Mouse (Mus musculus) gastrocnemius, postnatal 25 days (tissue): ENCODE data around the gene Eapp. TPM values are rescaled to one million over a fixed set of nuclear protein-coding genes. Genes with fewer than 3 reads are reported as not detected.
"Not testable (repeated sequence)": the region's sequence is repeated elsewhere in the genome, so short reads cannot be mapped to it uniquely, and the experiment has no call there.

Experiments used
- DNase-seq: peaks from one replicate; pipeline ENCODE4 v3.0.0; 2022
- total RNA-seq, 2 experiments: library from RNA; stranded (reverse); gene quantifications; 1 replicate in 1 of 2; 2 replicates in 1 of 2; pipeline ENCODE4 v1.2.3; 2021

The Eapp gene
- total RNA-seq, 2 experiments from 2014 or later: 16.3 to 18.7 TPM

DNA sequence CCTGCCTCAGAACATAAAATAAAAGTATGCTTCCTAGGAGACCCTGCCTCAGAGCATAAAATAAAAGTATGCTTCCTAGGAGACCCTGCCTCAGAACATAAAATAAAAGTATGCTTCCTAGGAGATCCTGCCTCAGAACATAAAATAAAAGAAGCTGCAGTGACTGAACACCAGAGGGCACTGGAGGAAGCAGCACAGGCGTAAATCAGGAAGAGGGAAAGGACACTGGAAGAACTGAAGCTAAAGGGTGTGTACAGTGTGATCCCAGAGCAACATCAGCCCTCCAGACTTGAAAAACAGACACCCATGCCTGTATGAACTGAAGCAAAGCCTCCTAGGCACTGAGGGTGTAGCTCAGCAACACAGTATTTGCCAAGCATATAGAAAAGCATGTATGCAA, 12.5 kb downstream of the Eapp start:
- no peak for DNase-seq

- no peak for DNase-seq
Measured at GRCm38 (mm10) chr12:54676709-54677108, 19.0 kb downstream of the Eapp start.

DNA sequence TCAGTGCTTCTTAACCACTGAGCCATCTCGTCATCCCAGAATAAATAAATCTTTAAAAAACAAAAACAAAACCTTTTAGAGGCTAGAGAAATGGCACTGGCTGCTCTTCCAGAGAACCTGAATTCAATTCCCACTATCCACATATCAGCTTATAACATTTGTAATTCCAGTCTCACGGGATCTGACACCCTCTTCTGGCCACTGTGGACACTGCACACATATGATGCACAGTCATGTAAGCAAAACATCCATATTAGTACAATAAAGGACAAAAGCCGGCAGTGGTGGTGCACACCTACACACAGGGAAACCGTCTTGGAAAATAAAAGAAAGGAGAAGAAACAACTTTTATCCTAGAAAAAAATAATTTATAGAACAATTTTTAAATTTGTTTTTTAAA, 20.3 kb downstream of the Eapp start:
- DNase-seq: no peak

GRCm38 (mm10) chr12:54671262-54671661, 24.4 kb downstream of the Eapp start:
- DNase-seq: no peak

DNA sequence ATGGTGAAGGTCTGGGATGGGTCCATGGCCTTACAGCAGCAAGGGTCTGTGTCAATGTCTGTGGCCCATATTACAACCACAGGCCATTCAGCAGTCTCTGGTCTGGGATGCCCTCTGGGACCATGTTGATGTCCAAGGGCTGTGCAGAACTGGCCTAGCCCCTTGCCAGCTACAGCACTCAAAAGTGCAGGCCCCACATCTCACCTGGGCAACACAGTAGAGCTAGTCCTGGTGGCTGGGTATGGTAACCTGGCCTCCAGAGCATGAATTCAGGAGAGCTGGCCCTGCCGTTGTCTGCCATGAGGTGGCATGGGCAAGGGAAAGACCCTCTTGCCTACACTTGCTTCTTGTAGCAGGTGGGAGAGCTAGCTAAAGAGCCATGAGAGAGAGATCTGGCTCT, 27.6 kb downstream of the Eapp start:
- no peak for DNase-seq

DNA sequence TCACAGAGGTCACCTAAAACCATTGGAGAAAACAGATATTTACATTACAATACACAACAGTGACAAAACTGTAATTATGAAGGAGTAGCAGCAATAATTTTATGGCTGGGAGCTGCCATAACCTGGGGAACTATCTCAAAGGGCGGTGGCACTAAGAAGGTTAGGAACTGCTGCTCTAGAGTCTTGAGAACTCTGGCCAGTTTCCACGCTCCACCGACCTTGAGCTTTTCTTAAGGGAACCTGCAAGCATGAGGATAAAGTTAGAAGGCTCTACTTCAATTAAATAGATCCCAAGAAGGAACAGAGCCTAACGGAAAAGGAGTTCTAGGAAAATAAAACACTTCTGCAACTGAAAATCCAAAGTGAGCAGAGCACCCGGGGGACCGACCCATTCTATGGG, 30.2 kb downstream of the Eapp start:
- no peak for DNase-seq

- not testable (repeated sequence) for DNase-seq
Measured at GRCm38 (mm10) chr12:54661470-54661869, 34.2 kb downstream of the Eapp start.

DNA sequence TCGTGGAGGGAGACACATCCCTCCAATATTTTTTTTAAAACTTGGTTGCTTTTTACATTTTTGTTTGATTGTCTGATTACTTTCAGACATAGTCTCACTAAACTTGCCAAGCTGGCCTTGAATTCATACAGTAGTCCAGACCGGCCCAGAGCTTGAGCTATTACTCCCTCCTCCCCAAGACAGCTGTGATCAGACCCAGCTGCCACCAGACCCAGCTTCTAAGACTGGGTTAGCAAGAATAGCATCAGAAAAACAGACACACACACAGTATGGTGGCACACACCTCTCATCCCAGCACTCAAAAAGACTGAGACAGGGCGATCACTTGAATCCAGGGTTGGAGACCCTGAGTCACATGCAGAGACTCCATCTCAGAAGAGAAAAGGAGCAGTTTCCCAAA, 35.8 kb downstream of the Eapp start:
- no peak for DNase-seq

DNA sequence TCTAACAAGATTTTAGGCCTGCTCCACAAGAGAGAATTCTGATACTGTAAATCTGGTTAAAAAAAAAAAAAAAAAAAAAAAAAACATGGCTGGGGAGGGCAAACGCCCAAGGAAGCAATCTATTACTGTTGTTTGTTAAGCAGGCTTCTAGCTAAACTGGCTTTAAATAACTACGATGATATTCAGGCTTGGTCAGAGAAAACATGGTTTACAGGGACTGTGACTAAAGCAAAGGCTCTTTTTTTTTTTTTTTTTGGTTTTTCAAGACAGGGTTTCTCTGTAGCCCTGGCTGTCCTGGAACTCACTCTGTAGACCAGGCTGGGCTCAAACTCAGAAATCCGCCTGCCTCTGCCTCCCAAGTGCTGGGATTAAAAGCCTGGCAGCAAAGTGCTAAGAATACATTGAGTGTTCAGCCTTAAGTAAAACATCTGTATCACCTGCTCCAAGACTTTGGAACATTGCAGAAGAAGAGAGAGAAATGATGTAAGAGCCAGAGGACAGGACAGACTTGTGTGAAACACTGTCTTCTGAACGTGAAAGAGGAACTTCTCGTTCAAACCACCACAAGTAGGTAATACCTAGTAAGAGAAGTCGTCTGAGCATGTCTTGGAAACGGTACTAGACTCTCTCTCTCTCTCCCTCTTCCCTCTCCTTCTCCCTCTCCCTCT, 37.1 kb downstream of the Eapp start:
- DNase-seq: no peak

- no peak for DNase-seq
Measured at GRCm38 (mm10) chr12:54657951-54658350, 37.7 kb downstream of the Eapp start.

DNA sequence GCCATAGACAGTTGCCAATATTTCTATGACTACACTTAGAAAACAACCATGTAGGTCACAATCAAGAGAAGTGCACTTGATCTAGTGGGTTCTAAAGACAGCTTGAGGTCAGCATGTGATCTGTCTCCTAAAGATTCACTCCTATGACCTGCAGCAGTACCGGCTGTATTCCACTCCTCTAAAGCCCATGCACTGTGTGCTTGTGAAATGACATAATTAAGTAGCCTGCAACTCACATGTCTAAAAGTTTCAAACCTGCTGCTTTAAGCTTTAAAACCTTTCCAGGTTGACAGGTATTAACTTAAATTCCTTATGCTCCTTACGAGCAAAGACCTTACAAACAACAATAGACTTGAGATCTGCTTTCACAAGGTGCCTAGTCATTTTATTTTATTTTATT, 38.5 kb downstream of the Eapp start:
- DNase-seq: no peak

DNA sequence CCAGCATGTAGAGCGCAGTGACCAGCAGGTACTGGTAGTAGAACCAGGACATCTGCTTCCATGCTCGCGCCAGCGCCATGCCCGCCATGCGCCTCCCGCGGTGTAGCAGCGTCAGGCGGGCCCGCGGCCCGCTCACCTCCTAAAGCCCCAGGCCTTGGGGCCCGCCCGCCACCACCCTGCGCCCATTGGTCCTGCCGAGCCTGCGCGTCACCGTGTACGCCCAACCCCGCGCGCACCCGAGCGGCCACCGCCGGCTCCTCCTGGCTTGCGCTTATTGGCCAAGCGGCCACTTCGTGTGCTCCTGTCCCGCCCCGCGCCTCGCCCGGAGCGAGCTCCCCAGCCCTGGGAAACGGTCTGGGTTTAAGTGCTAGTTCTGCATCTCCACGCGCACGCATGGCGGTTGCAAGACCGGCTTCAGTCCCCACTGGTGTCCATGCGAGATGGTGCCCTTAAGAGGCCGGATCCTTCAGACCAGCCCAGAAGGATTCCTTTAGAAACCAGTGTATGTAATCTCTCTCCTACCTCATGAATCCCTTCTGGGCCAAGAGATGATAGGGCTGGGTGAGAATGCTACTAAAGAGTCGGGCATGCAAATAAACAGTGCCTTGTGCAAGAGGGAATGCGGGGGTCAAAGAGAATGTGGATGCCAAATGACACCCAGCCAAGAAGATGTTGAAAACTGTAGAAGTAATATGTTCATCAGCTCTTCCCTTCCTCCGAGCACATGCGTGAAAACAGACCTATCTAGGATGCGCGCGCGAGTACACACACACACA, 39.1 kb downstream of the Eapp start, which contains the start of gene Sptssa:
Gene Sptssa (minus strand): TSS at position 178 of the 776 bp plus-strand sequence.
- peak; percentile 98 for DNase-seq

- DNase-seq: no peak
Measured at GRCm38 (mm10) chr12:54656039-54656395, 39.7 kb downstream of the Eapp start.

DNA sequence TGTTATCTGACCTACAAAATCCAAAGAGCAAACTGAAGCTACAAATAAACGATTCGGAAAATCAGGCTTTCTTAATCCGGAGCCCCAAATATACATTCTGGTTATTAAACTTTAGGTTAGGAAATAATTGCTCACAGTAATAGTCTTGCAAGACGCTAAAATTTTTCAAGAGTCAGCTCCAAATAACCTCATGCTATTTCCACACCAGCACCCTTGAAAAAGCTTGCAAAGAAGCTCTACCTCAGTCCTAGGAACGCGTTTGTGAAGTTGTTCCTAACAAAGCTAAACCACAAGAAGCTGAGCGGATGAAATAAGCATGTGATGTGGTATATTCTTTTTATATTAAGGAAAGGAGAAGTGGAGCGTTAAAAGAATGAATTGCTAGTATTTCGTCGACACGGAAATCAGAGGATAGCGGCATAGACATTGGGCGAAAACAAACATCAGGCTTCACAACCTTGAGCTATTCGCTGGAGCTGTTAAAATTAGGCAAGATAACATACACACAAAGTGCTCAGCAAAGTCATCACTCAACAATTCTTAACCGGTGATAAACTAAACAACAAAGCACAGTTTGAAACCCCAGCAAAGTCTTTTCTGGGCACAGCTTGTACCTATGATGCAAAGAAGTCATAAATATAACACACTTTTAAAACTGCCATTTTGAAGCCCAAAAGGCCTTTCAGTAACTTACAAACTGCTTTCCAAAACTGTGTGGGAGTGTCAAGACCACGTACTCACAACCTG, 40.2 kb downstream of the Eapp start:
- no peak for DNase-seq

GRCm38 (mm10) chr12:54654741-54655140, 41.0 kb downstream of the Eapp start:
- no peak for DNase-seq

GRCm38 (mm10) chr12:54654141-54654540, 41.6 kb downstream of the Eapp start:
- no peak for DNase-seq

DNA sequence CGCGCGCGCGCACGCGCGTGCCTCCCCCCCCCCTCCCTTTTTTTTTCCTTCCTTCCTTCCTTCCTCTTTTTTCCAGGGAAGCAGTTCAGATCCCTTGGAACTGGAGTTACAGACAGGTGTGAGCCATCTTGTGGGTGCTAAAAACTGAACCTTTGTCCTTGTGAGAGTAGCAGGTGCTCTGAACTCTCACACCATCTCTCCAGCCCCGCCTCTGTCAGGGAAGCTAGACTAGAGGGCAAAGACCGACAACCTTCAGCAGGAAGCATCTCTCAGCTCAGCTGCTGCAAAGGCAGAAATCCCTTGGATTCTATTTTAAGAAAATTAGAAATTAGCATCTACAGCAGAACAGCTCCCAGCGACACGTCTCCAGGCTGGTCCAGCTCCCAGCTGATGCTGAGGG, 43.4 kb downstream of the Eapp start:
- DNase-seq: no peak

DNA sequence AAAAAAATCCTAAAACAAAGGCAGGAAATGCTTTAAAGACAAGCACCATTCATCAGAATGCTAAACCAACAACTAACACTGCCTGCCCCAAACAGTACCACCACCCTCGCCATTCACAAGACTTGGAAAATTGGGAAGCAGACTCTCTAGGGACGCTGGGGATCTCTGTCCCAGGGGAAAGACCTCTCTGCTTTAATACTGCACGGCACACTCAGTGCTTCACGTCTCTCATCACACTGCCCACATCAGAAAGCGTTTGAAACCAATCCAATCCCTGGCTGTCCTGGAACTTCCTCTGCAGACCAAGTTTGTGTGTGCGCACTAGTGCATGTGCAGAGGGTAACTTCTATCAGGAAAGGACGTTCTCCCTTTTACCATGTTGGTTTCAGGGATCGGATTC, 43.9 kb downstream of the Eapp start:
- no peak for DNase-seq

- no peak for DNase-seq
Measured at GRCm38 (mm10) chr12:54651158-54651557, 44.5 kb downstream of the Eapp start.

GRCm38 (mm10) chr12:54644947-54645346, 50.8 kb downstream of the Eapp start:
- DNase-seq: no peak

DNA sequence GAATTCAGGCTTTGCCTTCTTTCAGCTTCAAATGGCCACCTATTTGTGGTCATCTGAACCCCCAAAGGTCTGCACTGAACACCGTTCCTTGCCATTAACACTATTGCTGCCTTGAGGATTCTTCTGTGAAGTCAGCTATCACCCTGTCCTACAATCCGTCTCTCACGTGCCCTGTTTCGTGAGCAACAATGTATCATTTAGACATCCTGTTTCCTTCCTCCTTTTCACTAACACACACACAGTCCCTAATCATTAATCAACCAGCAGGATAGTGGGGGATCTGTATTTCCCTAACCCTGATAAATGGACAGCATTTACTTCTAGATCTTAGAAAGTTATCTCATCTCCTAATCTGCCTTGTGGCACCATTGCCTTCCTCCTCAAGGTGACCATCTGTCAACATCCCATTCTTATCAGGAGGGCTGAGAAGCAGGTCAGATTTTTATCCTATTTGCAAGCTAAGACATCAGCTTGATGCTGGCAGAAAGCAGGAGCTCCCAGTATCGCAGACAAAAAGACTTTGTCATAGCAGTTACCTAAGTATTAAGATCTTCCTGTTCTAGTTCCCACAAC, 52.3 kb downstream of the Eapp start:
- no peak for DNase-seq

- DNase-seq: no peak
Measured at GRCm38 (mm10) chr12:54641374-54641773, 54.3 kb downstream of the Eapp start.

GRCm38 (mm10) chr12:54640259-54640658, 55.4 kb downstream of the Eapp start:
- no peak for DNase-seq
